Mouse (Mus musculus): ENCODE measurements at regions not wholly inside any gene's neighbourhood (a gene's known extent, or its start where the extent isn't known, plus 50 kb on each side); places are given as distances from the start of the nearest gene placed in this dataset.

DNA sequence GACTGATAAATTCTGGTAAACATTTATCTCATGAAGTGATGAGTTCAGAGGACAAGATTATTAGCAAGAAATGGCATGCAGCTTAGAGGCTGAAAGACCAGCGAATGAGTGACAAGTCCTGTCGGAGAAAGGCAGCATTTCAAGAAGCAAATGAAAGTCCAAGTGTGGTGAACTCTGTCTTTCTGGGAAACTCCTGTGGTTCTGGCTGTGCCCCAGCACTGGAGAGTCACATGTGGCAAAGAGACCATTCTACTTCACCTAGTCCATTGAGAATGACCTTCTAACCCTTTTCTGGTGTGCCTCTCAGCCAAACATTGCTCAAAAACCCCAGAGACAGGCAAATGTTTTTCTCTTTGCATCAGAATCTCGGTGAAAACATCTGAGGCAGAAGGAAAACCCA lies 76.2 kb upstream of the Cpeb2 start:
- TF ChIP-seq CTCF (IDR thresholded peaks at IDR 0.05; ENCODE audit: borderline replicate concordance, insufficient read depth, low read length) = no peak
- no peak for TF ChIP-seq POLR2A (IDR thresholded peaks at IDR 0.05; ENCODE audit: low read depth, low read length)

All from embryonic fibroblast, embryonic 13.5 days (primary cell).